Mouse (Mus musculus) neural tube, embryonic 13.5 days (tissue): ENCODE data around the gene Kcnh1. TPM values are rescaled to one million over a fixed set of nuclear protein-coding genes. Genes with fewer than 3 reads are reported as not detected.
A peak's percentile ranks its signal among the peaks of the same experiment; 100 is the strongest.

Experiments
- ATAC-seq: fragments of 200-750 bp; cut with Nextera tagmentation; 2 replicates; pipeline ENCODE4 v1.8.0; 2017; ENCODE audit warnings: low read depth, mild to moderate bottlenecking, moderate TSS enrichment, moderate library complexity
- H3K27ac ChIP-seq: fragments of 300-500 bp; sonication (generic); replicated peaks from 2 replicates; pipeline ENCODE4 v1.5.1; 2015; ENCODE audit warnings: moderate library complexity, mild to moderate bottlenecking, inconsistent platforms
- H3K27me3 ChIP-seq: fragments of 300-500 bp; sonication (generic); 2 replicates; pipeline ENCODE4 v1.6.1; 2015; ENCODE audit warnings: mild to moderate bottlenecking, inconsistent platforms
- H3K36me3 ChIP-seq: fragments of 300-500 bp; sonication (generic); 2 replicates; pipeline ENCODE4 v1.6.1; 2015; ENCODE audit warnings: mild to moderate bottlenecking, inconsistent platforms
- H3K4me1 ChIP-seq: fragments of 300-500 bp; sonication (generic); replicated peaks from 2 replicates; pipeline ENCODE4 v1.6.1; 2015; ENCODE audit warnings: inconsistent platforms
- H3K4me2 ChIP-seq: fragments of 300-500 bp; sonication (generic); 2 replicates; pipeline ENCODE4 v1.6.1; 2015; ENCODE audit warnings: inconsistent platforms, mild to moderate bottlenecking, moderate library complexity
- H3K4me3 ChIP-seq: fragments of 300-500 bp; sonication (generic); 2 replicates; pipeline ENCODE4 v1.5.1; 2015; ENCODE audit warnings: mild to moderate bottlenecking, inconsistent platforms
- H3K9ac ChIP-seq: fragments of 300-500 bp; sonication (generic); 2 replicates; pipeline ENCODE4 v1.6.1; 2015; ENCODE audit warnings: moderate library complexity, mild to moderate bottlenecking, inconsistent platforms
- H3K9me3 ChIP-seq: fragments of 300-500 bp; sonication (generic); 2 replicates; pipeline ENCODE4 v1.6.1; 2016; ENCODE audit warnings: inconsistent platforms
- WGBS: fragments of 180-500 bp; shearing (Covaris S2); methylation state at CpG from one replicate; pipeline ENCODE4 v1.1.7; 2015; 5-methylcytosine and 5-hydroxymethylcytosine counted together
- polyA plus RNA-seq: library from polyadenylated mRNA; unstranded; fragments of >200 nt; fragmentation: Nextera tagmentation; extraction: Ambion mirVana; gene quantifications from 2 replicates; pipeline ENCODE4 v1.2.1, GENCODE M21; 2015

The Kcnh1 gene
- 3.5 and 3.9 TPM in 2 replicates for polyA plus RNA-seq

GRCm38 (mm10) chr1:192190508-192191321, at the start of gene Kcnh1:
Kcnh1 (plus strand) TSS chr1:192190774.
- no peaks in the 10 kb centered on the region for H3K36me3 ChIP-seq
- peak within 1 kb of the TSS; percentile 57 for H3K4me3 ChIP-seq
- H3K27me3 ChIP-seq: peaks cover 23% of the 10 kb centered on the region
- H3K9me3 ChIP-seq: no peaks in the 10 kb centered on the region
- H3K9ac ChIP-seq: peak within 1 kb of the TSS; percentile 75
- peak within 1 kb of the TSS; percentile 85 for H3K4me2 ChIP-seq
- ATAC-seq: peak; percentile 95
- under 1% methylated on average over 72 of the region's 73 CpGs for whole genome bisulfite sequencing
- H3K4me1 ChIP-seq: peaks cover 18% of the 10 kb centered on the region
- no peak within 1 kb of the TSS for H3K27ac ChIP-seq

- Histone ChIP-seq H3K36me3 (no peaks in the 10 kb centered on the region), H3K4me2 (no peak overlapping the region), H3K27ac (no peak overlapping the region), H3K27me3 (no peaks in the 10 kb centered on the region), H3K4me3 (no peak overlapping the region), H3K9ac (no peak overlapping the region), H3K9me3 (no peaks in the 10 kb centered on the region), H3K4me1 (no peaks in the 10 kb centered on the region)
- no peak for ATAC-seq
- 91% methylated on average over 4 of the region's 4 CpGs for WGBS
These were observed 39.4 kb upstream of the Kcnh1 start for GRCm38 (mm10) chr1:192151179-192151578.

GRCm38 (mm10) chr1:192171477-192171876, 19.1 kb upstream of the Kcnh1 start:
- H3K4me2 ChIP-seq: no peak overlapping the region
- no peaks in the 10 kb centered on the region for H3K9me3 ChIP-seq
- no peak for ATAC-seq
- H3K4me1 ChIP-seq: no peaks in the 10 kb centered on the region
- WGBS: 90% methylated on average over 3 of the region's 3 CpGs
- H3K4me3 ChIP-seq: no peak overlapping the region
- H3K27ac ChIP-seq: no peak overlapping the region
- no peaks in the 10 kb centered on the region for H3K36me3 ChIP-seq
- no peaks in the 10 kb centered on the region for H3K27me3 ChIP-seq
- no peak overlapping the region for H3K9ac ChIP-seq

- H3K9me3 ChIP-seq: no peaks in the 10 kb centered on the region
- no peak overlapping the region for H3K4me3 ChIP-seq
- no peak for ATAC-seq
- H3K4me1 ChIP-seq: no peaks in the 10 kb centered on the region
- no peaks in the 10 kb centered on the region for H3K27me3 ChIP-seq
- no peak overlapping the region for H3K9ac ChIP-seq
- no peak overlapping the region for H3K27ac ChIP-seq
- no peak overlapping the region for H3K4me2 ChIP-seq
- no peaks in the 10 kb centered on the region for H3K36me3 ChIP-seq
- 83% methylated on average over 3 of the region's 3 CpGs for WGBS
These were observed 10.7 kb upstream of the Kcnh1 start for GRCm38 (mm10) chr1:192179877-192180276.

- no peaks in the 10 kb centered on the region for H3K27me3 ChIP-seq
- 85% methylated on average over 4 of the region's 4 CpGs for WGBS
- no peaks in the 10 kb centered on the region for H3K9me3 ChIP-seq
- no peak overlapping the region for H3K4me3 ChIP-seq
- no peak overlapping the region for H3K9ac ChIP-seq
- H3K36me3 ChIP-seq: no peaks in the 10 kb centered on the region
- H3K27ac ChIP-seq: no peak overlapping the region
- no peaks in the 10 kb centered on the region for H3K4me1 ChIP-seq
- no peak overlapping the region for H3K4me2 ChIP-seq
- ATAC-seq: no peak
These were observed 8.8 kb upstream of the Kcnh1 start for GRCm38 (mm10) chr1:192181696-192182257.

- no peak for ATAC-seq
- Histone ChIP-seq H3K9me3 (no peaks in the 10 kb centered on the region), H3K27ac (no peak overlapping the region), H3K4me2 (no peak overlapping the region), H3K4me1 (peaks cover 18% of the 10 kb centered on the region), H3K27me3 (peaks cover 23% of the 10 kb centered on the region), H3K36me3 (no peaks in the 10 kb centered on the region), H3K9ac (no peak overlapping the region), H3K4me3 (no peak overlapping the region)
- WGBS: 8% methylated on average over 4 of the region's 4 CpGs
These were observed 1.5 kb upstream of the Kcnh1 start for GRCm38 (mm10) chr1:192189056-192189455.

GRCm38 (mm10) chr1:192189771-192190170, 803 bp upstream of the Kcnh1 start:
- H3K4me1 ChIP-seq: peaks cover 18% of the 10 kb centered on the region
- H3K9ac ChIP-seq: no peak overlapping the region
- H3K27me3 ChIP-seq: peaks cover 23% of the 10 kb centered on the region
- H3K4me2 ChIP-seq: no peak overlapping the region
- H3K9me3 ChIP-seq: no peaks in the 10 kb centered on the region
- H3K36me3 ChIP-seq: no peaks in the 10 kb centered on the region
- no peak for ATAC-seq
- H3K27ac ChIP-seq: no peak overlapping the region
- 92% methylated on average over 11 of the region's 11 CpGs for WGBS
- H3K4me3 ChIP-seq: no peak overlapping the region

- Histone ChIP-seq H3K9me3 (no peaks in the 10 kb centered on the region), H3K27ac (no peak overlapping the region), H3K4me1 (peaks cover 18% of the 10 kb centered on the region), H3K27me3 (peaks cover 23% of the 10 kb centered on the region), H3K4me2 (peak overlapping the region; percentile 85), H3K36me3 (no peaks in the 10 kb centered on the region), H3K9ac (peak overlapping the region; percentile 75), H3K4me3 (peak overlapping the region; percentile 57)
- ATAC-seq: no peak
- WGBS: 6% methylated on average over 13 of the region's 13 CpGs
These were observed 707 bp downstream of the Kcnh1 start for GRCm38 (mm10) chr1:192191322-192191639.

GRCm38 (mm10) chr1:192191859-192192258, 1.3 kb downstream of the Kcnh1 start:
- H3K9ac ChIP-seq: peak overlapping the region; percentile 75

GRCm38 (mm10) chr1:192192710-192193109, 2.1 kb downstream of the Kcnh1 start:
- Histone ChIP-seq H3K27ac (no peak overlapping the region), H3K9ac (no peak overlapping the region), H3K9me3 (no peaks in the 10 kb centered on the region), H3K4me2 (peak overlapping the region; percentile 85), H3K4me3 (0 out of 2 replicates have a peak overlapping the region, but pooled peaks have one; percentile 57), H3K36me3 (no peaks in the 10 kb centered on the region), H3K27me3 (peaks cover 23% of the 10 kb centered on the region), H3K4me1 (peaks cover 18% of the 10 kb centered on the region)
- ATAC-seq: no peak
- WGBS: 71% methylated on average over 9 of the region's 9 CpGs

More at GRCm38 (mm10) chr1:192191859-192192258, 1.3 kb downstream of the Kcnh1 start:
- peaks cover 18% of the 10 kb centered on the region for H3K4me1 ChIP-seq
- H3K27me3 ChIP-seq: peaks cover 23% of the 10 kb centered on the region
- H3K36me3 ChIP-seq: no peaks in the 10 kb centered on the region
- peak overlapping the region; percentile 85 for H3K4me2 ChIP-seq
- peak overlapping the region; percentile 57 for H3K4me3 ChIP-seq
- no peaks in the 10 kb centered on the region for H3K9me3 ChIP-seq
- 71% methylated on average over 8 of the region's 8 CpGs for WGBS
- H3K27ac ChIP-seq: no peak overlapping the region
- ATAC-seq: no peak

GRCm38 (mm10) chr1:192193656-192194055, 3.1 kb downstream of the Kcnh1 start:
- Histone ChIP-seq H3K27ac (no peak overlapping the region), H3K4me1 (peaks cover 18% of the 10 kb centered on the region), H3K36me3 (no peaks in the 10 kb centered on the region), H3K9ac (no peak overlapping the region), H3K27me3 (peaks cover 23% of the 10 kb centered on the region), H3K4me2 (peak overlapping the region; percentile 85), H3K4me3 (no peak overlapping the region), H3K9me3 (no peaks in the 10 kb centered on the region)
- WGBS: 70% methylated on average over 14 of the region's 14 CpGs
- no peak for ATAC-seq

GRCm38 (mm10) chr1:192197495-192197894, 6.9 kb downstream of the Kcnh1 start:
- Histone ChIP-seq H3K4me1 (peaks cover 4% of the 10 kb centered on the region; the same call in 1 of the 2 replicates), H3K4me2 (no peak overlapping the region), H3K27ac (no peak overlapping the region), H3K9me3 (no peaks in the 10 kb centered on the region), H3K9ac (no peak overlapping the region), H3K27me3 (no peaks in the 10 kb centered on the region), H3K36me3 (no peaks in the 10 kb centered on the region), H3K4me3 (no peak overlapping the region)
- no peak for ATAC-seq
- 73% methylated on average over 10 of the region's 10 CpGs for WGBS
